Mouse (Mus musculus) midbrain, embryonic 14.5 days (tissue): ENCODE measurements around the gene Ftsj1. TPM values are rescaled to one million over a fixed set of nuclear protein-coding genes. Genes with fewer than 3 reads are reported as not detected.

ENCODE experiments used
- ATAC-seq: fragments of 200-750 bp; cut with Nextera tagmentation; 2 replicates; pipeline ENCODE4 v1.8.0; 2017; ENCODE audit warnings: moderate number of reproducible peaks, moderate library complexity; ENCODE audit not compliant: low FRiP score, low TSS enrichment
- DNase-seq: peaks from one replicate; pipeline ENCODE4 v3.0.0-alpha.2; 2015
- H3K27ac ChIP-seq: fragments of 300-500 bp; sonication (generic); replicated peaks from 2 replicates; pipeline ENCODE4 v1.5.1; 2014; ENCODE audit warnings: mild to moderate bottlenecking, low read depth, low read length, moderate library complexity
- H3K27me3 ChIP-seq: fragments of 300-500 bp; sonication (generic); 2 replicates; pipeline ENCODE4 v1.6.1; 2014; ENCODE audit warnings: low read length, control low read depth, mixed read lengths; ENCODE audit not compliant: control insufficient read depth, insufficient read depth
- H3K36me3 ChIP-seq: fragments of 300-500 bp; sonication (generic); 2 replicates; pipeline ENCODE4 v1.6.1; 2014; ENCODE audit warnings: low read length, control low read depth; ENCODE audit not compliant: control insufficient read depth, insufficient read depth
- H3K4me1 ChIP-seq: fragments of 300-500 bp; sonication (generic); 2 replicates; pipeline ENCODE4 v1.6.1; 2014; ENCODE audit warnings: mild to moderate bottlenecking, antibody characterized with exemption, low read length, control low read depth; ENCODE audit not compliant: control insufficient read depth, insufficient read depth
- H3K4me2 ChIP-seq: fragments of 300-500 bp; sonication (generic); 2 replicates; pipeline ENCODE4 v1.6.1; 2014; ENCODE audit warnings: mild to moderate bottlenecking, low read length, moderate library complexity
- H3K4me3 ChIP-seq: fragments of 300-500 bp; sonication (generic); replicated peaks from 2 replicates; pipeline ENCODE4 v1.5.1; 2014; ENCODE audit warnings: low read depth, low read length
- H3K9ac ChIP-seq: fragments of 300-500 bp; sonication (generic); replicated peaks from 2 replicates; pipeline ENCODE4 v1.6.1; 2014; ENCODE audit warnings: mild to moderate bottlenecking, low read length, moderate library complexity
- H3K9me3 ChIP-seq: fragments of 300-500 bp; sonication (generic); 2 replicates; pipeline ENCODE4 v1.6.1; 2016; ENCODE audit warnings: low read length, control low read depth, mixed read lengths; ENCODE audit not compliant: control insufficient read depth
- WGBS: fragments of 180-500 bp; shearing (Covaris S2); extraction: QIAGEN DNeasy Blood & Tissue Kit; methylation state at CpG from one replicate; pipeline ENCODE4 v1.1.7; 2014; 5-methylcytosine and 5-hydroxymethylcytosine counted together
- polyA plus RNA-seq: library from polyadenylated mRNA; unstranded; fragments of >200 nt; fragmentation: Nextera tagmentation; extraction: Ambion mirVana; gene quantifications from 2 replicates; pipeline ENCODE4 v1.2.1, GENCODE M21; 2014

Gene Ftsj1
- polyA plus RNA-seq, 1 experiment from 2014 or later = 55.4 TPM

DNA sequence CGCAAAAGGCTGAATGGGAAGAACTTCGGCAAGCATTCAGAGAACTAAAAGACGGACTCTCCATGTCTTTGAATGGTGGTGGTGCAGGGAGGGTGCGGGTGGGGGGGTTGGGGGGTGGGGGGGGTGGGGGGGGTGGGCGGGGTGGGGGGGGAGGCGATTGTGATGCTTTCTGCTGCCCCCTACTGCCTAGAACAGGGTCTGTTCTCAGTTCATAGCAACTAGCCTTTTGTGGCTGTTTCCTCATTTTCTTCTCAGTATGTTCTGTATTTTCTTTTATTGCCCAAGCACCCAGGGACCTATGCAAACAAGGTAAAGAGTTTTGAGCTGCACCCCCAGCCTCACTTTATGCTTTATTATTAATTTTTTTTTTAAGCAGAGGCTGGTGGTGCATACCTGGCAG is 3.6 kb upstream of the Ftsj1 start:
- H3K9me3 ChIP-seq = no peaks in the 10 kb centered on the region
- no peak for DNase-seq
- no peaks in the 10 kb centered on the region for H3K27me3 ChIP-seq
- no peaks in the 10 kb centered on the region for H3K36me3 ChIP-seq
- H3K9ac ChIP-seq = no peak overlapping the region
- no peak overlapping the region for H3K27ac ChIP-seq
- ATAC-seq = no peak
- H3K4me2 ChIP-seq = no peak overlapping the region
- 25% methylated on average over 6 of the region's 6 CpGs for WGBS
- no peak overlapping the region for H3K4me3 ChIP-seq
- H3K4me1 ChIP-seq = 0 out of 2 replicates have a peak, but pooled peaks cover 5% of the 10 kb centered on the region

DNA sequence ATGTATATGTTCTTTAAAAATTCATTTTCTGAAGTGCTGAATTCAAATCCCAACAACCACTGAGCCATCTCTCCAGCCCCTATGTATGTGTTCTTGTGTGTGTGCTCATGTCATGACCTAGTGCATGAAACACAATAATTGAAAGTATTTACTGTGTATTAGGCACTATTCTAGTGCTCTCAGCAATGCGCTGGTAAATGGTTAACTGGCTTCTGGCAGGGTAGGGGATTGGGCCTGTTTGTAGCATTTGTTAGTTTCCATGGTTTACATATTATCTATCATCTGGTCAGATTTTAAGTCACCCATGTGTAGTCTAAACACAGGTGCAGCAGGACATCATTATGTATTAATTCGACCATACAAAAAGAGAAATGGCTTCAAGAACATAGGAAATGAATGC is 1.5 kb upstream of the Ftsj1 start:
- 81% methylated on average over 2 of the region's 2 CpGs for WGBS
- H3K36me3 ChIP-seq = no peaks in the 10 kb centered on the region
- H3K9ac ChIP-seq = no peak overlapping the region

DNA sequence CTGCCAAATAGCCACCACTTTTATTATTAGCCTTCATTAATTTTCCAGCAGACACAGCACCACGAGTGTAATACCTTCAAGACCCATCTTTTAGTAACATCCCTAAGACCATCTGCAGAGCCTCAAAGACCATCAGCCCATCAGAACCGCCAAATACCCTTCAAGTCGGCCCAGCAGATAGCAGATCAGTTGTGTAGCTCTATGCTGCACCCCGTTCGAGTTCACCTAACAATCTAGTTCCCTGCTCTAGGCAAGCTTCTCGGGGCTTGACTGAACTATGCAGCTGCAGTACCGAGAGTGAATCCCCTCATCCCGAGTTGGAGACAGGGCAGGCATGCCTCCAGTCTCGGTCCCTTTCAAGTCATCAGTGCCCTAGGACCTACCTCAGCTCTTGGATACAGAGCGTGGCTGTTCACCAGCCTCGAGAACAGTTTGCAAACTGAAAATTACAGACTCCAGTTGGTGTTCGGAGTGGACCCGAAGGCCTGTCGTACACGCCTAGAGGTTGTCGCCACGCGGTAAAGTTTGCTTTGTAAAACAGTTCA is 345 bp downstream of the Ftsj1 start:
- DNase-seq (no peak), ATAC-seq (no peak)
- peak overlapping the region; percentile 65 for H3K9ac ChIP-seq
- no peaks in the 10 kb centered on the region for H3K27me3 ChIP-seq
- 0 out of 2 replicates have a peak, but pooled peaks cover 5% of the 10 kb centered on the region for H3K4me1 ChIP-seq
- H3K4me3 ChIP-seq = peak overlapping the region; percentile 52
- no peaks in the 10 kb centered on the region for H3K9me3 ChIP-seq
- H3K36me3 ChIP-seq = no peaks in the 10 kb centered on the region
- H3K4me2 ChIP-seq = peak overlapping the region; percentile 56
- 23% methylated on average over 18 of the region's 18 CpGs for WGBS
- H3K27ac ChIP-seq = peak overlapping the region; percentile 26; the same call in 1 of the 2 replicates

More for the DNA sequence above, 1.5 kb upstream of the Ftsj1 start:
- Histone ChIP-seq H3K4me3 (no peak overlapping the region), H3K27me3 (no peaks in the 10 kb centered on the region), H3K4me2 (no peak overlapping the region), H3K9me3 (no peaks in the 10 kb centered on the region), H3K4me1 (0 out of 2 replicates have a peak, but pooled peaks cover 5% of the 10 kb centered on the region), H3K27ac (no peak overlapping the region)
- ATAC-seq (no peak), DNase-seq (no peak)

DNA sequence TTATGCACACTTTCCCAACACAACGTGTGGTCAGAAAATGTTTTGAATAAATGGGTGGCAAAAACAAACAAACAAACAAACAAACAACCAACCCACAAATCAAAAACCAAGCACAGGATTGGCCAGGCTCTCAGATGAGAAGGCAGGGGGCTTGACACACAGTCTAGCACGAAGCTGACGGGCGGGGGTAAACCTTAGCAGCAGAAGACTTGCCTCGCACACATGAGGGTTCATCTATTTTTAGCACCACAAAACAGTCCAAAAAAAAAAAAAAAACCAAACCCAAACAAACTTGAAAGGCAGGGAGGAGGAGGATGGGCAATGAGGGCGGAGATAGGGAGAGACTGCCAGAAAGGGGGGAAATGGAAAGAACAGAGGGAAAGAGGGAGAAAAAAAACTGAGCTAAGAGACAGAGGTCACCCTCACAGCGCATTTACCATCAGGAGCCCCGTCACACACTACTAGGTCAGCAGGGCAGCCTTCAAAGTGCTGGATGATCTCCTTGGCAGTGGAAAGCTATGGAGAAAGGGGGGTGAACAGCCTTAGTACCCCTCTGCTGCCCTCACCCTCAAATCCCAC is 3.6 kb downstream of the Ftsj1 start:
- Histone ChIP-seq H3K4me2 (no peak overlapping the region), H3K36me3 (peaks cover 10% of the 10 kb centered on the region; the same call in 1 of the 2 replicates), H3K4me3 (no peak overlapping the region), H3K9me3 (no peaks in the 10 kb centered on the region), H3K9ac (no peak overlapping the region), H3K27ac (no peak overlapping the region), H3K27me3 (no peaks in the 10 kb centered on the region), H3K4me1 (0 out of 2 replicates have a peak, but pooled peaks cover 5% of the 10 kb centered on the region)
- DNase-seq (no peak), ATAC-seq (no peak)
- 88% methylated on average over 8 of the region's 8 CpGs for WGBS

DNA sequence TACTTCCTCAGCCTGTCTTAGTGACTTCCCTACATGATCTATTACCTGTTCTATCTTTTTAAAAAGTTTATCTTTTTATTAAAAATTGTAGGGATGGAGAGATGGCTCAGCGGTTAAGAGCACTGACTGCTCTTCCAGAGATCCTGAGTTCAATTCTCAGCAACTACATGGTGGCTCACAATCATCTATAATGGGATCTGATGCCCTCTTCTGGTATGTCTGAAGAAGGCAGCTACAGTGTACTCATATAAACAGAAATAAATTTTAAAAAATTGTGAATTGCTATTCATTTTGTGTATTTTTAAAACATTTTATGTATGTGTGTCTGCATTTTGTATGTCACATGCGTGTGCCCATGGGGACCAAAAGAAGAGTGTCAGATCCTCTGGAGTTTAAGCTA is 4.5 kb downstream of the Ftsj1 start:
- ATAC-seq (no peak), DNase-seq (no peak)
- H3K27me3 ChIP-seq = no peaks in the 10 kb centered on the region
- H3K4me1 ChIP-seq = 0 out of 2 replicates have a peak, but pooled peaks cover 5% of the 10 kb centered on the region
- H3K9ac ChIP-seq = no peak overlapping the region
- 85% methylated on average over 2 of the region's 2 CpGs for WGBS
- no peak overlapping the region for H3K27ac ChIP-seq
- H3K9me3 ChIP-seq = no peaks in the 10 kb centered on the region
- peaks cover 10% of the 10 kb centered on the region; the same call in 1 of the 2 replicates for H3K36me3 ChIP-seq
- no peak overlapping the region for H3K4me3 ChIP-seq
- no peak overlapping the region for H3K4me2 ChIP-seq

DNA sequence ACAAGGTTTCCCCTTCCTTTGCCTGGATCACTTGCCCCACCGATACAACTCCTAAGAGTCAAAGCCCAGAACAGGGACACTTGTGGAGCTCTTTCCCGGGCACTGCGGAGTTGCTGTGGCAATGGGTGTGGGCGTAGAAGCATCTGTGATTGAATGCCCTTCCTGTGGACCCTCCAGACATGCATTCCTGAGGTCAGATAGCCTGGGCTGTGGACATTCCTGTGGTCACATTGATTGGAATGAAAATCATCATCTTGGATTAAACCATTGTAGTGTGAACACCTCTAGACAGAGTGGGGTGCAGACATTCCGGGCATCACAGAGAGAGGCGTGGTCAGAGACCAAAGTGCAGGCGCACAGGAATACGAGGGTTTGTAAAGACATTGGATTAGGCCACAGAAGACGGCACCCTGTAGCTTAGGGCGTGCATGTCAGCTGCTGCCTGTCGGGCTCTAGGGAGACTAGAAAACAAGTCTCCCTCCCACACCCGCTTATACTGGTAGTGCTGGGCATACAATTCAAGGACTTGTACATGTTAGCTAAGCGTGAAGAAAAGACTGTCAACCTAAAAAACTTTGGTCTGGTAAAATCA is 13.3 kb downstream of the Ftsj1 start:
- no peak for ATAC-seq

DNA sequence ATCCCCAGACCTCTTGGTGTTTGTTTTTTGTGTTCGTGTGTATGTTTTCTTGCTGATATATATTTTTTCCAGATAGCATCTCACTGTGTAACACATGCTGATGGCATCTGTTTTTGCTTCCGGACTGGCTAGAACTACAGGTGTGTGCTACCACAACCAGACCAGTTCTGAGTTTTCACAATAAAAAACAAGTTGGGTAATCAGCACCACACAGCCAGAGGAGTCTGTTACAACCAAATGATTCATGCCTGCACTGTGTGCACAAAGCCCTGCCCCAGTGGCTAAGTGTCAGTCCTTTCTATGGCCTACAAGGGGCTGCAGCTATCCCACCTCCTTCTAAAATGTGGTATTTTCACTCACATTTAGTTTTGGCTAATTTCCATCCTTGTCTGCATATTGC is 15.5 kb downstream of the Ftsj1 start:
- WGBS = 98% methylated on average over 2 of the region's 2 CpGs
- Histone ChIP-seq H3K4me3 (no peak overlapping the region), H3K9ac (no peak overlapping the region), H3K9me3 (no peaks in the 10 kb centered on the region), H3K27me3 (no peaks in the 10 kb centered on the region), H3K4me2 (no peak overlapping the region), H3K27ac (no peak overlapping the region), H3K4me1 (no peaks in the 10 kb centered on the region), H3K36me3 (0 out of 2 replicates have a peak, but pooled peaks cover 3% of the 10 kb centered on the region)
- no peak for ATAC-seq
- no peak for DNase-seq

More for the DNA sequence above, 13.3 kb downstream of the Ftsj1 start:
- no peaks in the 10 kb centered on the region for H3K9me3 ChIP-seq
- no peak for DNase-seq
- 72% methylated on average over 13 of the region's 13 CpGs for WGBS
- no peak overlapping the region for H3K4me3 ChIP-seq
- no peaks in the 10 kb centered on the region for H3K27me3 ChIP-seq
- no peaks in the 10 kb centered on the region for H3K4me1 ChIP-seq
- H3K27ac ChIP-seq = no peak overlapping the region
- H3K9ac ChIP-seq = no peak overlapping the region
- 0 out of 2 replicates have a peak, but pooled peaks cover 3% of the 10 kb centered on the region for H3K36me3 ChIP-seq
- H3K4me2 ChIP-seq = no peak overlapping the region

DNA sequence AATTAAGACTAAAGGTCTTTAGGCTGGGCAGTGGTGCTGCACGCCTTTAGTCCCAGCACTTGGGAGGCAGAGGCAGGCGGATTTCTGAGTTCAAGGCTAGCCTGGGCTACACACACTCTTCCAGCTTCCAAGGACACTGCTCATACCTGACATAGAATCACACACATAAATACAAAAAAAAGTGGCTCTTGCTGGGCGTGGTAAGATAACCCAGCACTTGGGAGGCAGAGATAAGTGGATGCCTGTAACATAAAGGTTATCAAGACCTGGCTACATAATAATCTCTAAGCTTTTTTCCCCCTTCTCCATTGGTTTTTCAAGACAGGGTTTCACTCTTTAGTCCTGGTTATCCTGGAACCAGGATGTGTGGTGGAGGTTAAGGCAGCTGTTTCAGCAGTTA is 18.6 kb downstream of the Ftsj1 start:
- DNase-seq (no peak), ATAC-seq (no peak)
- 73% methylated on average over 3 of the region's 3 CpGs for WGBS
- Histone ChIP-seq H3K27me3 (no peaks in the 10 kb centered on the region), H3K4me2 (no peak overlapping the region), H3K27ac (no peak overlapping the region), H3K9me3 (no peaks in the 10 kb centered on the region), H3K9ac (no peak overlapping the region), H3K36me3 (no peaks in the 10 kb centered on the region), H3K4me1 (no peaks in the 10 kb centered on the region), H3K4me3 (no peak overlapping the region)

DNA sequence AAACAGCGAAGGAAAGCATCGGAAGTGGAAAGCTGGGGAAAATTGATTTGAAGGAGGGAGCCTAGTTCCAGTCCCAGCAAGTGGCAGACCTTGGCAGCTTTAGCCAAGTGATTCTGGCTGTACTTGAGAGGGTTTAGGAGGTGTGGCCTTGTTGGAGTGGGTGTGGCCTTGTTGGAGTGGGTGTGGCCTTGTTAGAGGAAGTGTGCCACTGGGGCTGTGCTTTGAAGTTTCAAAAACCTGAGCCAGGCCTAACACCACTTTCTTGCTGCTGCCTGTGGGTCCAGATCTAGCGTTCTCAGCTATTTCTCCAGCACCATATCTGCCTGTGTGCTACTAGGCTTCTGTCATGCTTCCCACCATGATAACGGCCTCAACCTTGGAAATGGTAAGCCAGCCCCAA is 21.9 kb downstream of the Ftsj1 start:
- no peak for ATAC-seq
- DNase-seq = no peak
- WGBS = 73% methylated on average over 4 of the region's 4 CpGs
- Histone ChIP-seq H3K27ac (no peak overlapping the region), H3K9ac (no peak overlapping the region), H3K4me2 (no peak overlapping the region), H3K4me1 (no peaks in the 10 kb centered on the region), H3K36me3 (no peaks in the 10 kb centered on the region), H3K9me3 (no peaks in the 10 kb centered on the region), H3K4me3 (no peak overlapping the region), H3K27me3 (no peaks in the 10 kb centered on the region)
